Mouse (Mus musculus) gastrocnemius, postnatal 25 days (tissue): ENCODE results near the gene Tcf15. TPM values are rescaled to one million over a fixed set of nuclear protein-coding genes. Genes with fewer than 3 reads are reported as not detected.
A peak's percentile ranks its signal among the peaks of the same experiment; 100 is the strongest.

Experiments
- DNase-seq: peaks from one replicate; pipeline ENCODE4 v3.0.0; 2022
- long read RNA-seq, 2 experiments: library from polyadenylated mRNA; stranded (forward); transcript quantifications; one replicate each; pipeline ENCODE4 v2.0.0; 2021
- total RNA-seq, 2 experiments: library from RNA; stranded (reverse); gene quantifications; 1 replicate in 1 of 2; 2 replicates in 1 of 2; pipeline ENCODE4 v1.2.3; 2021

The Tcf15 gene
- total RNA-seq, result 10 to 100 TPM; 11.2 to 12.4 TPM
- long read RNA-seq, experiment 1, transcript Tcf15-201 (2 exons, 980 nt), result major isoform, 34 of 38 reads
- long read RNA-seq, experiment 1, partial matches to known transcripts, result 4 of 38 reads
- long read RNA-seq, experiment 1, other reads (novel, unspliced or antisense), result 0 of 38 reads
- long read RNA-seq, experiment 2, transcript Tcf15-201 (2 exons, 980 nt), result major isoform, 47 of 53 reads
- long read RNA-seq, experiment 2, partial matches to known transcripts, result 6 of 53 reads
- long read RNA-seq, experiment 2, other reads (novel, unspliced or antisense), result 0 of 53 reads

DNA sequence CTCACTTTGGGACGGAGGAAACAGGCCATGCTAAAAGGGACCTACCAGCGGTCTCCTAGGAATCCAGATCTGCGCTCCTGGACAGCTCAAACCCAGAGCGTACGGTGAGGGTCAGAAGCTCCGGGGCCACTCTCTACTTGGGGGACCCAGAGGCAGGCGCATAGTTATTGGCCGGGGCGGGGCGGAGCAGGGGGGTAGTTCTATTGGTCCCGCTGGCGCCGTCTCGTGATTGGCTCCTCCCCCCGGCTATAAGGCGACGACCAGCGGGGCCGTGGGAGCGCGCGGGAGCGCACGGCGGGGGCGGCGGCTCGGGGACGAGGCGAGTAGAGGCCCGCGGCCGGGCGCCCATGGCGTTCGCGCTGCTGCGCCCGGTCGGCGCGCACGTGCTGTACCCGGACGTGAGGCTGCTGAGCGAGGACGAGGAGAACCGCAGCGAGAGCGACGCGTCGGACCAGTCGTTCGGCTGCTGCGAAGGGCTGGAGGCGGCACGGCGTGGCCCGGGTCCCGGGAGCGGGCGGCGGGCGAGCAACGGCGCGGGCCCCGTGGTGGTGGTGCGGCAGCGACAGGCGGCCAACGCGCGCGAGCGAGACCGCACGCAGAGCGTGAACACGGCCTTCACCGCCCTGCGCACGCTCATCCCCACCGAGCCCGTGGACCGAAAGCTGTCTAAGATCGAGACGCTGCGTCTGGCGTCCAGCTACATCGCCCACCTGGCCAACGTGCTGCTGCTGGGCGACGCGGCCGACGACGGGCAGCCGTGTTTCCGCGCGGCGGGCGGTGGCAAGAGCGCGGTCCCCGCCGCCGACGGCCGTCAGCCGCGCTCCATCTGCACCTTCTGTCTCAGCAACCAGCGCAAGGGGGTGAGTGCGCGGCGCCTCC lies at the start of gene Tcf15:
Gene Tcf15 (plus strand): TSS at position 283 of the 879 bp plus-strand sequence.
- peak; percentile 82 for DNase-seq

DNA sequence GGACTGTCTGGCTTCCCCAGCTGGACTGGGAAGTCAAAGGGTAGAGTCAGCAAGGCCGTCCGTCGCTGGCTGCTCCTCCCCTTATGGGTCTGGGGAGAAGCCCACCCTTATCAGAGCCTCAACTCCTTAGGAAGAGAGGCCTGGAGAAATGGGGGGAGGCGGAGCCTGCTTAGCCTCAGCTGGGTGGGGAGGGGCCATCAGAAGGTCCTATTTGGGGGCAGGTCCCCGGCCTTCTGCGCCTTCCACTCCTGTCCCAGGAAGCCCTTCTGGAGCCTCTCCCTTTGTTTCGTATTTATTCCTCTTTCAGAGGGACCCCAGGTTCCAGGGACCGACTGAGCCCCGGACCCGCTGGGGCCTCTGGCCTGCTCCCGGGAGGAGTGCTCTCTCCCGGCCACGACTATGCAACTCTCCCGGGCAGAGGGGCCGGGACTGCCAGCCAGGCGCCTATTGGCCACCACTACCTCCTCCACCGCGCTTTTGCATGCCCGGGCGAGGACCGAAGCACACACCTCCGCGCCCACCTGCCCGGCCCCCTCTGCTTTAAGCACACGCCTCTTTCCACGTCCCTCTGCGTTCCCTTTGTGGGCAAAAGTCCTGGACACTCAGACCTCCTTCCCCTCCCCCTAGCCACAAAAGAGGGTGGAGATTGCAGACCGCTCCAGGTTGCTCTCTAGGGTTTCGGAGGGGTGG lies 48.4 kb upstream of the Tcf15 start:
- no peak for DNase-seq

DNA sequence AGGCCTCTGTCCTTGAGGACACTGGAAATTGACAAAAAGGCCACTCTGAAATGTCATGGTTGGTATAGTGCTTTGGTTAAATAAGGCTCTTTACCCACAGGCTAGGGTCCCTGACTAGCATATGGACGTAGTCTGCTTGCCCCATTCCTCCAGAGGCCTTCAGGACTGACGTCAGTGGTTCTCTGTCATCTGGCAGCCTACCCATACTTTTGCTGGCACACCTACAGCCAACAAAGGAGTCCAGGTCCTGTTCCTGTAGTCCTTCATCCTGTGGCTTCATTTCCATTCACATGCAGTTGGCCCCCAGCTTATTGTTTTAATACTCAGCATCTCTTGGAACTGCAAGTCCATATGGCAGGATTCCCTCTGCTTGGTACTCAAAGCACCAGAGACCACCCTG lies 46.4 kb upstream of the Tcf15 start:
- no peak for DNase-seq

DNA sequence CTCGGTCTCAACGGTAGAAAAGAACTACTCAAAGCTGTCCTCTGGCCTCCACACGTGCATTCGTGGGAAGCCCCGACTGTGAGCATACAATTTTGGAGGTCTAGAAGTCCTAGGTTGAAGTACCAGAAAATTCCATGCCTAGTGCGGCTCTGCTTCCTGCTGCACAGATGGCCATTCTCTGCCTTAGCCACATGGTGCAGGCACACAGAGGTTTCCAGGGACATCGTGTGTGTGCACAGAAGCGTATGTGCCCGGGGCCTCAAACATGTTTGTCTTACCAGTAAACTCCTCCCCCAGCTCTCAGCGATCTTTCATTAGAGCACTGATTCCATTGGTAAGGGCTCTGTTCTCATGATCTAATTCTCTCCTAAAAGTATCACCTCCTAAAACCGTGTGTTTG lies 45.4 kb upstream of the Tcf15 start:
- DNase-seq, result no peak

DNA sequence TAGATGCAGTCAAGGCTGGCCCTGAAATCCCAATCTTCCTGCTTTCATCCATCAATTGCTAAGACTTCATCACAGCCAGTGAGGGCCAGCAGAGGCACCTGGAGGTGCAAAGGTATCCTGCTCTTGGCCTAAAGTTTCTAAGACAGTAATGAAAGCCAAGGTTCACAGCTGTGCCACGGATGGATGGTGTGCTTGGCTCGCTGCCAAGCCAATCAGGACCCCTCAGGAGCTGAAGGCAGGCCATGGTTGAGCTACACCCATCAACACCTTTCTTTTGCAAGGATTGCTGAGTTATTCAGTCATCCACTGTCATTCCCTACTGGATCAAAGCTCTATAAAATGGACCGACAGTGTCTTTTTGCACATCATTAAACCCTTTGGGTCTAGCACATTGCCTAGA lies 43.8 kb upstream of the Tcf15 start:
- DNase-seq, result no peak

DNA sequence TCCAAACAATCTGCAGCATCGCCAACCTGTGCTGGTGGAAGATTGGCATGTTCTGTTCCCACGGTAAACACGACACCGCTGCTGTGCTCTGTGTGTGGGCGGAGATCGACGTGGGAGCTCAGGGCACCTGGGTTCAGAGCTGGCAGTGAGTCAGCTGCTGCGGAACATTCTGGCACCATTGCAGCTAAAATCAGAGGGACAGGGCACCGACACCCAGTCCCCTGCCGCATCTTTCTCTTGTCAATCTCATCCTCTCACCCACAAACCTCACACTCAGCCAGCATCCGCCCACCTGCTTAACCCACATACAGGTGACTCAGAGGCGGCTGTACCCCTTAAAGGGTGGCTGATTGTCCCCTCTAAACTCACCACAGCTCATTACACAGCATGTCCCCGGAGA lies 41.6 kb upstream of the Tcf15 start:
- DNase-seq, result no peak

DNA sequence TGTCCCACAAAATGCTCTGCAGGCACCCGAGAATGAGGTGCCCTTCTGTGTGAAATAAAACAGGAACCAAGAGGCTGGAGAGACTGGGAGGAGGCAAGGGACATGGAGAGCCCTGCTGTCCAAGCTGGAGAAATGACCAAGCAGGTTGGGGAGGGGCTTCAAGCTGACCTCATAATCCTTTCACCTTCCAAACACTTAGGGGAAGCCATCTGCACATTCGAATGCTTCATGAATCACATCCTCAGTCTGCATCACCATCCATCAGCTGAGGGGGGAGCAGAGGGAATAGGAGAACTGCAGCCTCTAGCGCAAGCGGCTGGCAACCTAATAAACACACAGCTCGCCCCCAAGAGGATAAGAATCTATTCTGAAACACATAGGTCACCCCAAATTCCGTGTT lies 41.0 kb upstream of the Tcf15 start:
- DNase-seq, result no peak

DNA sequence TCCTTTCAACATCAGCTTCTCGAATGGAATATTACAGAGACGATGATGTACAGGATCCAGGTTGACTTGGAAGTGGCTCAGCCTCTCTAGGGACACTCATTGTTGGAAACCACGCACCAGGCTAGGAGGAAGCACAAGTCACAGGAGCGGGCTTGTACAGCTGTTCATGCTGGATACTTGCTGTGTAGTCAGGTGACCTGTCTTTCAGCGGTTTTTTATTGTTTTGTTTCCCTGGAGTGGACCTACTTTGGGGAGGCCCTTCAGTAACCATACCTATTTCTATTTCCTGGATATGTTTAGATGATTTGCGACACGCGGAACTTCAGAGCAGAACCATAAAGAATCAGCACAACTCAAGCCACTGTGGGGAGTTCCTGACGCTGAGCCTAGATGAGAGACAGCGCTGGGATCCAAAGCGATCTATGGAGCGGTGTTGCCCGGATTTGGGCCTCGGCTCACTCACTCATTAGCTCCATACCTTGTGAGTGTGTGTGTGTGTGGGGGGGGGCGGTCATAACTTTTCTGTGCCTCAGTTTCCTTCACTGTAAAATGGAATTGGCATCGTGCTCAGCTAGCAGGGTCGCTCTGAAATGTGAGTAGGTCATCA lies 38.5 kb upstream of the Tcf15 start:
- no peak for DNase-seq

DNA sequence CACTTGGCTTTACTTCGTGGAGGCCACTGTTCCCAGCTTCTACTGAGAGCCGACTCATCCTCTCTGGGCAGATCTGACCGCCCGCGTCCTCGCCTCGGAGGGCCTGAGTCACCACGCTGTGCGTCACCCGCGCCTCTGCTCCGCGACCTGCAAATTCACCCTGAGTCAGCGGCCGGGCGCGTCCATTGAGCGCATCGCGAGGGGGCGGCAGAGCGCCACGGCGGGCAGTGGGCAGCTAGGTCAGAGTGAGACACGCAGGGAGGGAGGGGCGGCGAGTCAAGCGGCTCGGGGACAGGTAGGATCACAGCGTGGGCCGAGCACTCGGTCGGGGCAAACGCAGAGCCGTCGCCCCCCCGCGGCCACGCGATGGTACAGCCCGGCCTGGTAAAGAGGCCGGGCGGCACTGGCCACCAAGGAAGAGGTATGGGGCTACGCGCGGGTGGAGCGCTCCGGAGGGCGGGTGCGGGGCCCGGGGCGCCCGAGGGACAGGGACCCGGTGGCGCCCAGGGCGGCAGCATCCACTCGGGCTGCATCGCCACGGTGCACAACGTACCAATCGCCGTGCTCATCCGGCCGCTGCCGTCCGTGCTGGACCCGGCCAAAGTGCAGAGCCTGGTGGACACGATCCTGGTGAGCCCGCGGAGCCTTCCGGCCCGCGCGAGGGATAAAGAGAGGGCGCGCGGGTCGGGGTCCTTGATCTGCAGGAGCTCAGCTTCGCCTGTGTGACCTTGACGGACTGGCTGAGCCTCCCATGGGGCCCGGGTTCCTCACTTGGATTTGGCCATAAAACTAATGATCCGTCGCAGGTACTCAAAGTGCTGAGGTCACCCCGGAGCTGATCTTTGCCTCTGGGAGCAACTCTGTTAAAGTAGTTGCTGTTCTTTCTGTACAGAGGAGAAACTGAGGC lies 37.8 kb upstream of the Tcf15 start, which contains the start of gene Srxn1:
Gene Srxn1 (plus strand): TSS at position 199 of the 907 bp plus-strand sequence.
- peak; percentile 88 for DNase-seq

DNA sequence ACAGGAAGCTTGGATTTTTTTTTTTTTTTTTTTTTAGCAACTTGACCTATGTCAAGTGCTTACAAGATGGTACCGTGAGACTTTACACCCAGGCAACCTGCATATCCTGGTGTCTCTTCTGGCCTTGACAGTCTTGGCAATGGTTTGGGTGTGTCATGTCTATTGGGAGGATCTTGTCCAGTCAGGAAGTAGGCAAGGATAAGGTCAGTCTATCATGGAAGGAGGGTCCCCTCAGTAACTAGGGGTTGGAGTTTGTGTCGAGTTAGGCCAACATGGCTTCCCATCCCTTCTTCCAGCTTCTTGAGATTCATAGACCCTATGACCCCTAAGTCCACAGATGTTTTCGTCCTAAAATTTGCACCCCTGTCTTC lies 37.2 kb upstream of the Tcf15 start:
- DNase-seq, result no peak

DNA sequence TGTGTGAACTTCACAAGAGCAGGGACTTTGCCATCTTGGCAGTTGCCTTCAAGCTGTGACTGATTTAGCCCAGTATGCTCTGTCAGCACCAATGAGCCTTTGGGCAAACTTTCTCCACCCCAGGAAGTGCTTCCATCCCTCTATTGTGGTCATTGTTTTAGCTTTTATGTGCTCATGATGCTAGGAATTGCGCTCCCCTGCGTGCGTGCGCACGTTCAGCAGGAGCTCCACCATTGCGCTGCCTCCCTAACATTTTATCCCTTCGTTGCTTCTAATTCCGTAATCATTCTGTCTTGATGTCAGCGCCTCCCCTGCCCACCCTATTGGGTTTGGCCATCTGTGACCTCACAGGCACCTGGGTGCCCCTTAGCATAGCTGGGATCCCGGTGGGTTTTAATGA lies 36.8 kb upstream of the Tcf15 start:
- DNase-seq, result no peak

DNA sequence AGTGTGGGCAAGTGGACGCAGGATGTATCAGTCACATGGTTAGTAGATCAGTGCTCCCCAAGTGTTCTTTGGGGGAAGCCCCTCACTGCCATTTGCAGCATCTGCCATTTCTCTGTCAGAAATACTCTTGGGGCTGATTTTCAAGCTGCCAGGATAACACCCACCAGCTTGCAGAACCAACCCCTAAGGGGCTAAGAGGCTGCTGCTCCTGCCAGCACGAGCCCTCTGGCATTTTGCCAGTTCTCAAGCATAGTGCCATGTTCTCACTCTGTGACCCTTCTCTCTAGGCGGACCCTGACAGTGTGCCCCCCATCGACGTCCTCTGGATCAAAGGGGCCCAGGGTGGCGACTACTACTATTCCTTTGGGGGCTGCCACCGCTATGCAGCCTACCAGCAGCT lies 34.7 kb upstream of the Tcf15 start:
- DNase-seq, result no peak

DNA sequence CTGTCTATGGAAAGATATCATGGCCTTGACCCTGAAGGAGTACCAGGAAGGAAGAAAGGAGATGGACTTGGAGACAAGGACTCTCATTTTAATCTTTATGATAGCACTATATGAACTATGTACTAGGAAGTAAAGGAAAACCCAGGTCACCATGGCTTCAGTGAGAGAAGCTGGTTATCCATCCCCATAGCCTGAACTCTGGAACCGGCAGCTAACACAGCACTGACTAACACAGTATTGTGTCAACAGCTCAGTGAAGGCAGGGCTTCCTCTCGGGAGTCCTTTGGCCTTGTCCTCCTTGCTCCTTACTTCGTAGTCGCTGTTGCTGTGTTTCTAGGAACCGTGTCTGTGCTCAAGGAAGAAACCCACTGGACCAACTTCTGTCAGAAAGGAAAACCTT lies 34.0 kb upstream of the Tcf15 start:
- no peak for DNase-seq

DNA sequence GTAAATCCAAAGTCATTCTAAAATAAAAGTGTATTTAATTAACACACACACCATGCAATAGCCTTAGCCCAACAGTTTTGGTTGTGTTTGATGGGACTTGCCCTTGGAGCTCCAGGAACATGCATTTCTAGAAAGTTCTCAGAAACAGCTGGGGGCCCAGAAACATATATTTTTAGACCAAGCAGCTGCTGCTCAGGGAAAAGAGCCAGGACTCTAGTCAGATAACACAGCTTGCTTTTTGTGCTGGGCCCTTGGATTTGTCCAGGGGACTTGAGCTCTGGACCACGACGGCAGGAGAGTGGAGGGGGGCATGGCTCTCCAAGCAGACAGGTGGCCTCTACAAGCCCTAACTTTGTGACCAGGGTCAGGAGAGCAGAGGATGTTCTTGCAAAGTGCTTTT lies 32.0 kb upstream of the Tcf15 start:
- DNase-seq, result no peak

DNA sequence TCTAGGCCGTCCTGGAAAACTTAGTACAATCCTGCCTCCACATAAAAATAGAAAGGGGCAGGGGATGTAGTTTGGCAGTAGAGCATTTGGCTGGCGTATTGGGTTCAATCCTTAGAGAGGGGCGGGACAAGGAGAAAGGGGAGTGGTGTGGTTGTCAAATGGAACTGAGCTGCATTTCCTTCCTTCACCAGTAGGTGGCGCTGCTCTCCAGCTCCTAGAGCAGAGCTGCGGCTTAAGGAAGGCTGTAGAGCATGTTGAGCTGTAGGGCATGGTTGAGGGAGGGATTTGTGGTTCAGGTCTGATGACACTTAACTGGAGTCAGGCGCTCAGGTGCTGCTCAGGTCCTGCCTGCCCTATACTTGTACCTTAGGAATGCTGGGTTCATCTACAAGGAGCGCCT lies 31.4 kb upstream of the Tcf15 start:
- peak; percentile 76 for DNase-seq

DNA sequence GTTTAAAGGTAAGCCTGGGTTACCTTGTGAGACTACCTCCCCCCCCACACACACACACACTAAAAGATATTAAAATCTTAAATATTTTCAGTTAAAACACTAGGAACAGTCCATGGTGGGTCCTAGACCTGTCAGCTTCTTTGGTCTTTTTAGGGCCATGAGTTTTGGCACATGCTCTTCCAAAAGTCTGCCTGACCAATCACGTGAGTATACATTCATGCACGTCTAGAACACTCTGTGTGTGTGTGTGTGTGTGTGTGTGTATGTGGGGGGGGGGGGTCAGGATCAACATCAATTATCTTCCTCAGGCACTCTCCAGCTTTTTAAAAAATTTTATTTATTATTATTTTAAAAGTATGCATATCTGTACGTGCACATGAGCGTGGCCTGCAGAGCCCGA lies 30.9 kb upstream of the Tcf15 start:
- no peak for DNase-seq

DNA sequence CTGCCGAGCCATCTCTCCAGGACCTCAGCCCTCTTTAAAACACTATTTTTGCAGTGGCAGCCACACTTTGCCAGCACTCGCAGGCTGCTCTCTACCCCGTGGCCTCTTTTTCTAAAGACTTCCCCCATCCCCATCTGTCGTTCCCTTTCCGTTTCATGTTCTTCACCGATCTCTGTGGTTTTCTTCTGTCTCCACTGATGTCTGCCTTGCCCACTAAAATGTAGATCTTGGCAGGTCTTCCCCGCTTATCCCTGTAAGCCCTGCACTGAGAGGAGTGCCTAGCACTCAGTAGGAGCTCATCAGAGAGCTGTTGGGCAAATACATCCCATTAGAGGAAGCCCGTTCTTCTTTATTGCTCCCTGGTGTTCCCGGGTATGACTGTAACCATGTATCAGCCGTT lies 30.4 kb upstream of the Tcf15 start:
- DNase-seq, result no peak

DNA sequence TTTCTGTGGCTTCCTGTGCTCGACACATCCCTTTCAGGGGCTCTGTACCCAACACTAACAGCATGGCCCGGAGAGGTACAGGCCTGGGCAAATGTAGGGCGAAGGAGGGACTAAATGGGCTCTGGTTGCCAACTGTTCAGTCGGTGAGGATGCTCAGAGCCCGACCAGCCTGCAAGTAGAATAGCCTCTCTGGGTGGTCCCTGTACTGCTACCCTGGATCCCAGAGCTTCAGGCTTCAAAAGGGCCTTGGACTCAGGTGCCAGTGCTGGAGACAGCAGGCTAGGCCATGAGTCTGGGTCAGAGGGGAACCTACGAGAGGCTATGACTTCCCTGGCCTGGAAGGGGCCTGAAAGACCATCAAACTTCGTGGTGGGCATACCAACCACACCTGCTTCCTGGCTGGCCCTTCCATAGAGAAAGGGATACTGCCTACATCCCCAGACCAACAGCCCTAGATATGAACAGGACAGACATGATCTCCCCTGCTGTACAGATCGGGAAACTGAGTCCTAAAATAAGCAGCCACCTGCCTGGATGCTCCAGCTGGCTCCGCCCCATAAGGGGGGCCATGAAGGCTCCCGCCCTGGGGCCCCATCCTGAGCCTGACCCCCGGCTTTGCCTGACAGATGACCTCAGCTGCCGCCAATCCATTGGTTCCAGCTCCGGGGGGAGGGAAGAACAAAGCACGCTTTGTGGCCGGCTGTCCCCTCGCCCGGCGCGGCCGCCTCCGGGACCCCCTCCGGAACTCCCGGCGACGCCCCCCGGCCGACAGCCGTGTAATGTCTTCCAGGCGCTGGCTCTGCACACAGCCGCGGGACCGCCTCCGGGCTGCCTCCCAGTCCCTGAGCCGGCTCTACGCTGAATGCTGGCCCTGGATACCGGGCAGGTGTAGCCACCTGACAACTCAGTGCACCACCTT lies 29.0 kb upstream of the Tcf15 start:
- DNase-seq, result no peak

DNA sequence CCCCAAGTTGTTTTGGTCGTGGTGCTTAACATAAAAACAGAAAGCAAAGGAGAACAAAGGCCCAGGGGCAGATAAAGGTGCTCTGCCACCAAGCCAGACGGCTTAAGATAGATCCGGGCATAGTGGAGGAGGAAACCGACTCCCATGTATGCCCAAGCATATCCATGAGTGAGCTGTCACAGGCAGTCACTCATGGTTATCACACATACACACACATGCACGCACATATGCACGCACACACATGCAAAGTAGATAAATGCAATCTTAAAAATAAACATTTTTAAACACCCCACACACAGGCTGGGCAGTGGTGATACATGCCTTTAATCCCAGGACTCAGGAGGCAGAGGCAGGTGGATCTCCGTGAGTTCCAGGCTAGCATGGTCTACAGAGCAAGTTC lies 25.7 kb upstream of the Tcf15 start:
- DNase-seq, result no peak

DNA sequence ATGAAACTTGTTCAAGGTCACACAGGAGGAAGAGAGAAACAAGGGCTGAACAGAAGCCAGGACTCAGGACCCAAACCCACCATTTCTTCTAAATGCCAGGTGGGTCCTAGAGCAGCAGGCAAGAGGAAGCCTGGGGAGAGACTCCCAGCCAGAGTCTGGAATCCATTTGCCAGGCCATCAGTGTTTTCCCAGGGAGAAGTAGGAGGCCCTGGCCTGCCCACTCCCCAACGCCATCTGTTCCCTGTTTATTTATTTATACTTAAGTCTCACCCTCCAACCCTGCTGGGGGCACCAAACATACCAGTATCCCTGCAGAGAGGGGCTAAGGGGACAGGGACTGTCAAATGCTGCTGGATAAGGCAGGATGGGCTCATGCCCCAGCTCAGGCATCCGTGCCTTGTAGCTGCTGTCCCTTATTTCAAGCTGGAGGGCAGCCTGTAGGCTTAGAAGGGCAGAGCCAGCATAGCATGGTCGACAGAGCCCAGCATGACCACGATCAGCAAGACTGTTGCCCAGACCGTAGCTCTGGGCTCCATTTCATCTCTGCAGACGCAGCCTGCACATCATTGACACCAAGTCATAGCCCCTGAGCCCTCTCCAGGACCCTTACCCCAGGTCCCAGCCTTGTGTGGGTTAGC lies 24.0 kb upstream of the Tcf15 start:
- no peak for DNase-seq
